Mouse (Mus musculus) ovary, postnatal 36 days (tissue): ENCODE data around the gene Nipa2.
"Not testable (repeated sequence)": the region's sequence is repeated elsewhere in the genome, so short reads cannot be mapped to it uniquely, and the experiment has no call there.

ENCODE experiments used
- DNase-seq: peaks from one replicate; pipeline ENCODE4 v3.0.0; 2022; ENCODE audit warnings: low spot score, mixed read lengths

Gene Nipa2

GRCm38 (mm10) chr7:55935025-55935424, 27.3 kb downstream of the Nipa2 start:
- no peak for DNase-seq

GRCm38 (mm10) chr7:55928649-55929048, 33.6 kb downstream of the Nipa2 start:
- DNase-seq: no peak

DNA sequence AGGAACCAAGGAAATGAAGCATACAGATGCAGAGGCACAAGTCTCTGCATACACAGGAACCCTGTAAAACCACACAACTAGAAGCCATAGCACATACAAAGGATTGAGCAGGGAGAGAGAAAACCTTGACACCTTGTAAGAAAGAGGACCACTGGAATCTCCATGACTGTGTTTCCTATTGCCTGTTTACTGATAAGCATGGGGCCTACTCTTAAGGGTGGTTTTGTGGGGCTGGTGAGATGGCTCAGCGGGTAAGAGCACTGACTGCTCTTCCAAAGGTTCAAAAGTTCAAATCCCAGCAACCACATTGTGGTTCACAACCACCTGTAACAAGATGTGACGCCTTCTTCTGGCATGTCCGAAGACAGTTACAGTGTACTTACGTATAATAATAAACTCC, 35.0 kb downstream of the Nipa2 start:
- no peak for DNase-seq

DNA sequence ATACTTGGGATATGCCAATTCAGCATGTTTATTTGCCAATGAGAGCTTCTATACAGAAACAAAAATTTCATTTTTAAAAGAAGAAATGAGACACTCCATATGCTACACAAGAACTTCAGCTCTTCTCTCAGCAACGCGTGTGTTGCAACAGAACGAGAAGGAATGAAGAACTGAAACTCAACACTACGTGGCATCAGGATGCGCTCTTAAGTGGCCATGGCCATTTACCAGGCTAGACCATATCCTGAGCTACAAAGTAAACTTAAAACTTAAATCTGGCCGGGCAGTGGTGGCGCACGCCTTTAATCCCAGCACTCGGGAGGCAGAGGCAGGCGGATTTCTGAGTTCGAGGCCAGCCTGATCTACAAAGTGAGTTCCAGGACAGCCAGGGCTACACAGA, 43.9 kb downstream of the Nipa2 start:
- DNase-seq: not testable (repeated sequence)

- DNase-seq: no peak
Measured at GRCm38 (mm10) chr7:55912118-55912517, 50.2 kb downstream of the Nipa2 start.

GRCm38 (mm10) chr7:55911371-55911770, 50.9 kb downstream of the Nipa2 start:
- DNase-seq: no peak

GRCm38 (mm10) chr7:55910356-55910755, 51.9 kb downstream of the Nipa2 start:
- no peak for DNase-seq

DNA sequence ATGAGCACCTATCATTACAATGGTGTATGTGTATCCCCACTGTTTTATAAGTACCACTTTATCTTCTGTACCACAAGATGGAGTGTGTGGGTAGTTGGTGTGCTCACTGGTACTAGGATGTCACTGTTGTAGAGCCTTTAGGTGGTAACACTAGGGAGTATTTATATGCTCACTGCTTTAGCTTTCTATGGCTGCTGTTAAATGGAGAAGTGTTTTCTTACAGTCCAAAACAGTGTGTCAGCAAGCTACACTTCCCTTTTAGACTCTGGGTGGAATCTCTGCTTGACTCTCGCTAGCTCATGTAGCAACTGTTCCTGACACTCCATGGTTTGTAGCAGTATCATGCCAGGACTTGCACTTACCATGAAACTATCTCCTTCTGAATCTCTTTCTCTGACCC, 52.8 kb downstream of the Nipa2 start:
- DNase-seq: no peak

- DNase-seq: no peak
Measured at GRCm38 (mm10) chr7:55905449-55905848, 56.8 kb downstream of the Nipa2 start.

DNA sequence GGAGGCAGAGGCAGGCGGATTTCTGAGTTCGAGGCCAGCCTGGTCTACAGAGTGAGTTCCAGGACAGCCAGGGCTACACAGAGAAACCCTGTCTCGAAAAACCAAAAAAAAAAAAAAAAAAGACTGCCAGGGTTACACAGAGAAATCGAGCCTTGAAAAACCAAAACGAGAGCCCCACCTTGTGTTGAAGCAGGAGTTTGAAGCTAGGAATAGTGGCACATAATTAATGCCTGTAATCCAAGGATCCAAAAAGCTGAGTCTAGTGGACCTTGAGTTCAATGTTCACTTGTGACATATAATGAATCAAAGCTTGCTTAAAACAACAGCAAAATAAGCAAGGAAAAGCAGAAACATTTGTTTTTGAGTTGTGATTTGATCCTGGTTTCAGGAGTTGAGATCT, 58.5 kb downstream of the Nipa2 start:
- no peak for DNase-seq

- DNase-seq: no peak
Measured at GRCm38 (mm10) chr7:55891797-55892196, 70.5 kb downstream of the Nipa2 start.

DNA sequence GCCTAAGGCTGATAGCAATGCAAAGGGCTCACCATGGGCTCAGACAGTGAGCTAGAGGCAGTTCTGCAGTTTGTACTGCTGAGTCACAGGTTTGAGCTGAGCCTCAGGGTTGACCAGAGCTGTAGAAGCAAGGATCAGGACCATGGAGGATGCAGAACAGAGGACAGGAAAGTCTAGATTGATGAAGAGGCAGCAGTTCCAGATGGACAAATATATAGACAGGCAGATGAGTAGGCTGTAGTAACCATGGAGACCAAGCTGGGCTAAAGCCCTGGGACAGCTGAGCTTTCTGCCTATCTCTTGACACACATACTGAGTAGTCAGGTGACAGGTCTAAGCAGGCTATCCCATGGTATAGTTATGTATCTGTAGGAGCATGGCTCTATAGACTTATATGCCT, 71.5 kb downstream of the Nipa2 start:
- no peak for DNase-seq

GRCm38 (mm10) chr7:55889996-55890395, 72.3 kb downstream of the Nipa2 start:
- DNase-seq: no peak

DNA sequence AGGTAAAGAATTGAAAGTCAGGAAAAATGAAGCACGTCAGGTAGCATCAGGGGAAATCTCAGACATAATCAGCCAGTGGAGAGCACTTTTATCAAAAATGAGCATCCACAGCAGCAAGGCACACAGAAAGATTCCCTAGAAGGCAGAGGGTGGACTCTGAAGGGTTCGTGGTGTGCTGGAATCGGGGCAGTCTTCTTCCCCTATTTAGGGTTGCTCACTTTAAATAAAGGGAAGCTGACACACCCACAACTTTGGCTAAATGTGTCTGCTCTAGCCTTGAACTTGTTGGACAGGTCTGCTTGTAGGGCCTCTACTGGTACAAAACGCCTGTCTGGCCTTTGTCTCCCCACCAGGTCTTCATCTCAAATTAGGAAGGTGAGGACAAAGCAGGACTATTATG, 73.7 kb downstream of the Nipa2 start:
- DNase-seq: no peak
